Mouse (Mus musculus): ENCODE measurements around the gene Scgb1a1. TPM values are rescaled to one million over a fixed set of nuclear protein-coding genes. Genes with fewer than 3 reads are reported as not detected.
"Not testable (repeated sequence)": the region's sequence is repeated elsewhere in the genome, so short reads cannot be mapped to it uniquely, and the experiment has no call there.

Gene Scgb1a1
- polyA plus RNA-seq (2015; fragmentation: Nextera tagmentation; extraction: Ambion mirVana), result not detected in 2 replicates

DNA sequence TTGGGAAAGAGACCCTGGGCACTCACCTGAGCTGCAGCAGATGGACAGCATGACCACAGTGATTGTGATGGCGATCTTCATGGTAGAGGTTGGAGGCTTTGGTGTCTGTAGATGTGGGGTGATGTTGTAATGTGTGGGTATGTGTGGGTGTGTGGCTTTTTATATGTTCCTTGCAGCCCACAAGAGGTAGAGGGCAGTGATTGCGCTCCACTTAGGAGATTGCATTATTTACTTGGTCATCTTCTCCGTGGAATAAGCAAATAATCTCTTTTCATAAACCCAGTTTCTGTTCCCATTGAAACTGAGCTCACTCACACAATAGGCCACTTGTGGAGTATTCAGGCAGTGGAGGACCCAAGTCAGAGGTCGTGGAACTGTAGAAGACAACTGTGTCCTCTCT is at the start of gene Scgb1a1:
Gene Scgb1a1, minus strand, starts transcription at position 138 of the 400 bp plus-strand sequence.
- WGBS, result 86% methylated on average over 4 of the region's 4 CpGs
- no peak for ATAC-seq
- H3K9me3 ChIP-seq (replicated peaks; ENCODE audit: control insufficient read depth, low read length, poor library complexity, severe bottlenecking), result no peaks in the 10 kb centered on the region
- H3K27ac ChIP-seq (ENCODE audit: low read length), result no peak within 1 kb of the TSS
- no peak within 1 kb of the TSS for H3K9ac ChIP-seq (ENCODE audit: low read depth, low read length)
- H3K4me2 ChIP-seq (ENCODE audit: low read length), result no peak within 1 kb of the TSS
- no peaks in the 10 kb centered on the region for H3K27me3 ChIP-seq (ENCODE audit: control insufficient read depth, insufficient read depth, low read depth, low read length)
- no peaks in the 10 kb centered on the region; the same call in 1 of the 2 replicates for H3K4me1 ChIP-seq (ENCODE audit: control insufficient read depth, insufficient read depth, low read length)
- no peaks in the 10 kb centered on the region for H3K36me3 ChIP-seq (ENCODE audit: control insufficient read depth, insufficient read depth, low read length)
- no peak within 1 kb of the TSS for H3K4me3 ChIP-seq (ENCODE audit: low read depth, low read length)

DNA sequence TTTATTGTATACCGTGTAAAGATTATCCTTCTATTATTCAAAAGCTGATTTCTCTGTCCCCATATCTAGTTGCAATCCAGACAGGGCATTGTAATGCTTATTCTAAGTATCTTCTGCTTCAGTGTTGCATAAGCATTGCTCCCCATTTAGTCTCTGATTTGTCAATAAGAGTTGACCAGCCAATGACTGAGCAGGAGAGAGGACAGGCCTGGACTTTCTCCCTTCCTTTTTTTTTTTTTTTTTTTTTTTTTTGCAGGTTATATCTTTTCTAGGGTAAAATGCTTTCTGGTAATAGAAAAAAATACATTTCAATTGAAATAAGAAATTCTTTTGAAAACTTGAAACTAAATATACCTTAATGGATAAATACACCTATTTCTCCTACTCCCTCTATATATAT is 49.4 kb upstream of the Scgb1a1 start:
- no peak for ATAC-seq
- H3K4me1 ChIP-seq (ENCODE audit: control insufficient read depth, insufficient read depth, low read length), result peaks cover 6% of the 10 kb centered on the region
- H3K27ac ChIP-seq (ENCODE audit: low read length), result no peak overlapping the region
- no peak overlapping the region for H3K4me2 ChIP-seq (ENCODE audit: low read length)
- no peaks in the 10 kb centered on the region for H3K9me3 ChIP-seq (replicated peaks; ENCODE audit: control insufficient read depth, low read length, poor library complexity, severe bottlenecking)
- 89% methylated on average over 1 of the region's 1 CpGs for WGBS
- no peak overlapping the region for H3K4me3 ChIP-seq (ENCODE audit: low read depth, low read length)
- H3K27me3 ChIP-seq (ENCODE audit: control insufficient read depth, insufficient read depth, low read depth, low read length), result no peaks in the 10 kb centered on the region
- H3K36me3 ChIP-seq (ENCODE audit: control insufficient read depth, insufficient read depth, low read length), result no peaks in the 10 kb centered on the region
- no peak overlapping the region for H3K9ac ChIP-seq (ENCODE audit: low read depth, low read length)

DNA sequence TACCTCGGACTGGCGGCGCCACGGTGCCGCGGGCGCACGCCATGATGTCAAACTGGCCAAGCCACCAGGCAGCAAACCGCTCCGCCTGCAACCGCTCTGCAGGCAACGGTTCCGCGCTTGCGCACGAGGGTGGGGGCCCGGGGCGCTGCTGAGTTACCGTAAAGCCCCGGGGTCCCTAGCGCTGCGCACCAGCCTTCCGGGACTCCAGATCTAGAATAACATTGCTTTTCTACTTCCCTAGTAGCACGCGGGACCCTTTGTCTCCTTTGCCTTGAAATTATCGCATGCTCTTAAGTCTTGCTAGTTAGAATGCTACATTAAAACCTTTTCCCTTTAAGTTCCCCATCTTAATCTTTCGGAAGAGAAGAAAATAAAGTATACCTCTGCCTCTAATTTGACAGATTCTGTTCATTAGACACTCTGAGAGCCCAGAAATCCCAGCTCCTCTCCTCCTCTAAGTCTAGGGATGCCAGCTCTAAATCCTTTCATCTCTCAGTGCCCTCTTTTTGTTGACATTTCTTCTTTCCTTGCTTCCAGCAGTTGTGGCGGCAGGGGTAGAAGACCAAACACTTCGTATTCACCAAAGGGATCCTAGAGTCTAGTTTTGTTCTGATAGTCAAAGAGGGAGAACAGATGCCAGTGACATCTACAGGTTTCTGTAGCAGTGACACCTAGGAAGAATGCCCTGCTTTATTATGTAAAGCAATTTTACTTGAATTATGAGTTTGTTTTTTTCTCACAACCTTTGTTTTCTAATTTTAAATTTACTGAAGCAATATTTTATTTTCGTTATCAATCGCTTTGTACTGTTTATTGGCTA is 48.0 kb upstream of the Scgb1a1 start, which contains the start of gene Asrgl1:
Gene Asrgl1, minus strand, starts transcription at position 125 of the 820 bp plus-strand sequence.
- no peaks in the 10 kb centered on the region for H3K36me3 ChIP-seq (ENCODE audit: control insufficient read depth, insufficient read depth, low read length)
- H3K27me3 ChIP-seq (ENCODE audit: control insufficient read depth, insufficient read depth, low read depth, low read length), result no peaks in the 10 kb centered on the region
- peak within 1 kb of the TSS; percentile 99 for H3K4me2 ChIP-seq (ENCODE audit: low read length)
- peak within 1 kb of the TSS; percentile 65 for H3K9ac ChIP-seq (ENCODE audit: low read depth, low read length)
- peak within 1 kb of the TSS; percentile 68 for H3K27ac ChIP-seq (ENCODE audit: low read length)
- peaks cover 6% of the 10 kb centered on the region for H3K4me1 ChIP-seq (ENCODE audit: control insufficient read depth, insufficient read depth, low read length)
- H3K4me3 ChIP-seq (ENCODE audit: low read depth, low read length), result peak within 1 kb of the TSS; percentile 49
- H3K9me3 ChIP-seq (replicated peaks; ENCODE audit: control insufficient read depth, low read length, poor library complexity, severe bottlenecking), result no peaks in the 10 kb centered on the region
- WGBS, result 9% methylated on average over 31 of the region's 31 CpGs
- peak; percentile 97 for ATAC-seq

GRCm38 (mm10) chr19:9134746-9135511 is 47.2 kb upstream of the Scgb1a1 start:
- WGBS, result 1% methylated on average over 34 of the region's 37 CpGs
- Histone ChIP-seq H3K9me3 (replicated peaks; ENCODE audit: control insufficient read depth, low read length, poor library complexity, severe bottlenecking) (no peaks in the 10 kb centered on the region), H3K27ac (ENCODE audit: low read length) (peak overlapping the region; percentile 35), H3K4me1 (ENCODE audit: control insufficient read depth, insufficient read depth, low read length) (peaks cover 6% of the 10 kb centered on the region), H3K4me2 (ENCODE audit: low read length) (peak overlapping the region; percentile 99), H3K36me3 (ENCODE audit: control insufficient read depth, insufficient read depth, low read length) (no peaks in the 10 kb centered on the region), H3K4me3 (ENCODE audit: low read depth, low read length) (peak overlapping the region; percentile 49), H3K27me3 (ENCODE audit: control insufficient read depth, insufficient read depth, low read depth, low read length) (no peaks in the 10 kb centered on the region), H3K9ac (ENCODE audit: low read depth, low read length) (peak overlapping the region; percentile 65)
- ATAC-seq, result peak; percentile 86

- Histone ChIP-seq H3K9ac (ENCODE audit: low read depth, low read length) (no peak overlapping the region), H3K9me3 (replicated peaks; ENCODE audit: control insufficient read depth, low read length, poor library complexity, severe bottlenecking) (no peaks in the 10 kb centered on the region), H3K36me3 (ENCODE audit: control insufficient read depth, insufficient read depth, low read length) (no peaks in the 10 kb centered on the region), H3K27ac (ENCODE audit: low read length) (no peak overlapping the region), H3K4me1 (ENCODE audit: control insufficient read depth, insufficient read depth, low read length) (0 out of 2 replicates have a peak, but pooled peaks cover 3% of the 10 kb centered on the region), H3K27me3 (ENCODE audit: control insufficient read depth, insufficient read depth, low read depth, low read length) (no peaks in the 10 kb centered on the region), H3K4me3 (ENCODE audit: low read depth, low read length) (no peak overlapping the region), H3K4me2 (ENCODE audit: low read length) (no peak overlapping the region)
- 92% methylated on average over 1 of the region's 1 CpGs for WGBS
- ATAC-seq, result no peak
Observed at GRCm38 (mm10) chr19:9129996-9130395, 42.2 kb upstream of the Scgb1a1 start.

- Histone ChIP-seq H3K4me2 (ENCODE audit: low read length) (no peak overlapping the region), H3K36me3 (ENCODE audit: control insufficient read depth, insufficient read depth, low read length) (no peaks in the 10 kb centered on the region), H3K9ac (ENCODE audit: low read depth, low read length) (no peak overlapping the region), H3K9me3 (replicated peaks; ENCODE audit: control insufficient read depth, low read length, poor library complexity, severe bottlenecking) (no peaks in the 10 kb centered on the region), H3K4me3 (ENCODE audit: low read depth, low read length) (no peak overlapping the region), H3K27me3 (ENCODE audit: control insufficient read depth, insufficient read depth, low read depth, low read length) (no peaks in the 10 kb centered on the region), H3K4me1 (ENCODE audit: control insufficient read depth, insufficient read depth, low read length) (no peaks in the 10 kb centered on the region), H3K27ac (ENCODE audit: low read length) (no peak overlapping the region)
- no peak for ATAC-seq
- WGBS, result 91% methylated on average over 4 of the region's 4 CpGs
Observed at GRCm38 (mm10) chr19:9128499-9129194, 40.9 kb upstream of the Scgb1a1 start.

DNA sequence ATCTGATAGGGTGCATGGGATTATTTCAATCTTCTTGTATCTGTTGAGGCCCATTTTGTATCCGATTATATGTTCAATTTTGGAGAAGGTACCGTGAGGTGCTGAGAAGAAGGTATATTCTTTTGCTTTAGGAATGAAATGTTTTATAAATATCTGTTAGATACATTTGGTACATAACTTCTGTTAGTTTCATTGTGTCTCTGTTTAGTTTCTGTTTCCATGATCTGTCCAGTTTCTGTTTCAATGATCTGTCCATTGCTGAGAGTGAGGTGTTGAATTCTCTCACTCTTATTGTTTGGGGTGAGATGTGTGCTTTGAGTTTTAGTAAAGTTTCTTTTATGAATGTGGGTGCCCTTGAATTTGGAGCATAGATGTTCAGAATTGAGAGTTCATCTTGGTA is 36.2 kb upstream of the Scgb1a1 start:
- H3K4me2 ChIP-seq (ENCODE audit: low read length); H3K27me3 ChIP-seq (ENCODE audit: control insufficient read depth, insufficient read depth, low read depth, low read length); H3K9ac ChIP-seq (ENCODE audit: low read depth, low read length); H3K4me3 ChIP-seq (ENCODE audit: low read depth, low read length); H3K9me3 ChIP-seq (replicated peaks; ENCODE audit: control insufficient read depth, low read length, poor library complexity, severe bottlenecking); H3K36me3 ChIP-seq (ENCODE audit: control insufficient read depth, insufficient read depth, low read length); H3K27ac ChIP-seq (ENCODE audit: low read length); ATAC-seq; H3K4me1 ChIP-seq (ENCODE audit: control insufficient read depth, insufficient read depth, low read length): not testable (repeated sequence)
- WGBS, result 94% methylated on average over 2 of the region's 2 CpGs

DNA sequence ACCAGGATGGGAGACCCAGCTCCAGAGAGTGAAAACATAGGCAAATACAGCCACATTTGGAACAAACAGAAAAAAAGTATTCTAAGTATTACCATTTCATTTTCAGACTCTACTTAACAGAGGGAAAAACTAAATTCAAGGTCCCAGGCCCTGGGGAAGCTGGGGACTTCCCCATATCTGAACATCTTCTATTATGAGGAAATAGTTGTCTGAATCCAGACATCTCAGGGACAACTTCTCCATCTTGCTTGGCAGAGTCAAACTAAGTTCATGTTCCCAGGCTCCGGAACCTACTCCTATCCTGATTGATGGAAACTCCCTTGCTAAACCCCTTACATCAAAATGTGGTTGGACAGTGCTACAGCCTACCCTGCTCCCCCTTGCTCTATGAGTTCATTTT is 34.6 kb upstream of the Scgb1a1 start:
- no peaks in the 10 kb centered on the region for H3K36me3 ChIP-seq (ENCODE audit: control insufficient read depth, insufficient read depth, low read length)
- ATAC-seq, result no peak
- no peak overlapping the region for H3K4me3 ChIP-seq (ENCODE audit: low read depth, low read length)
- H3K9me3 ChIP-seq (replicated peaks; ENCODE audit: control insufficient read depth, low read length, poor library complexity, severe bottlenecking), result no peaks in the 10 kb centered on the region
- no peaks in the 10 kb centered on the region for H3K4me1 ChIP-seq (ENCODE audit: control insufficient read depth, insufficient read depth, low read length)
- H3K27ac ChIP-seq (ENCODE audit: low read length), result no peak overlapping the region
- WGBS, result 97% methylated on average over 1 of the region's 1 CpGs
- no peaks in the 10 kb centered on the region for H3K27me3 ChIP-seq (ENCODE audit: control insufficient read depth, insufficient read depth, low read depth, low read length)
- H3K9ac ChIP-seq (ENCODE audit: low read depth, low read length), result no peak overlapping the region
- H3K4me2 ChIP-seq (ENCODE audit: low read length), result no peak overlapping the region

All from midbrain, embryonic 16.5 days (tissue).